Mouse (Mus musculus): ENCODE measurements around the gene Ifna13. TPM values are rescaled to one million over a fixed set of nuclear protein-coding genes. Genes with fewer than 3 reads are reported as not detected.

Gene Ifna13
- polyA plus RNA-seq (2014; fragmentation: Nextera tagmentation; extraction: Ambion mirVana) = not detected in 2 replicates

DNA sequence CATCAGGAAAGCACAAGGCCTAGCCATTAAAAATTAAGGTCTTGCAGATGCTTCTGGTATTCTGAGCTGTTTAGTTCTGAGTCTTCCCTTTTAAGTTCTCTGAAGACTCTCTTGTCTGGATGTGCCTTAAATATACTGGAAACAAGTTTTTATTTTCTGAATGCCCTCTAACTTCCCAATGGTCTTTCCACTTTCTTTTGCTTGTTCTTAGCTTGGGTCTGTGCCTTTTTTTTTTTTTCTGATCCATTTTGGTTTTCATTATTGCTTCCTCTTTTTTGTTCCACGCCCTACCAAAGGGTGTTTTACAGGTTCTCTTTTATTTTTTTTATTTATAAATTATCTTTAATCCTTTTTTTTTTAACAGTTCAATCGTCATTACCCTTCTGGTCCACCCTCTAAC lies at the start of gene Ifna13:
Ifna13 (minus strand) TSS at position 101 of the 400 bp plus-strand sequence.
- Histone ChIP-seq H3K4me3 (ENCODE audit: low read length) (no peak within 1 kb of the TSS), H3K36me3 (ENCODE audit: control insufficient read depth, insufficient read depth, low read length) (no peaks in the 10 kb centered on the region), H3K9ac (ENCODE audit: low read depth, low read length) (no peak within 1 kb of the TSS), H3K9me3 (ENCODE audit: control insufficient read depth, low read length) (no peaks in the 10 kb centered on the region), H3K4me1 (ENCODE audit: control insufficient read depth, insufficient read depth, low read length) (no peaks in the 10 kb centered on the region), H3K27me3 (ENCODE audit: control insufficient read depth, insufficient read depth, low read length) (no peaks in the 10 kb centered on the region), H3K4me2 (replicated peaks; ENCODE audit: low read depth, low read length) (no peak within 1 kb of the TSS), H3K27ac (ENCODE audit: low read depth, low read length) (no peak within 1 kb of the TSS)
- WGBS = 62% methylated on average over 2 of the region's 2 CpGs
- ATAC-seq (ENCODE audit: low FRiP score, low TSS enrichment) = no peak

DNA sequence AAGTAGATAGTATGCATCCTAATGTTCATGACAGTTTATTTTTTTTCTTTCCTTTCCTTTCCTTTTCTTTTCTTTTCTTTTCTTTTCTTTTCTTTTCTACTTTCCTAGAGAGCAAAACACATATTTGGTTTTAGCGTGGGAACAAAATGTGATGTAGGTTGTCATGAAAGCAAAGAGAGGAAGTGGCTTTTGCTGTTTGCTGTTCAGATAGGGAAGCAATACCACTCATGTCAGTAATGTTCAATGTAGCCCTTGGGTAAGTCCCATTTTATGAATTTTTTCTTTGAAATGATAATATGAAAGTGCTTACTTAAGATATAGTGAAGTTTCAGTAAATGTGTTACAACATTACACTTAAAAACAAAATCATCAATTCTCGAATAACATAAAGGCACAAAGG lies 49.1 kb upstream of the Ifna13 start:
- no peak overlapping the region for H3K4me3 ChIP-seq (ENCODE audit: low read length)
- H3K4me1 ChIP-seq (ENCODE audit: control insufficient read depth, insufficient read depth, low read length) = no peaks in the 10 kb centered on the region
- no peaks in the 10 kb centered on the region for H3K36me3 ChIP-seq (ENCODE audit: control insufficient read depth, insufficient read depth, low read length)
- no peak overlapping the region for H3K27ac ChIP-seq (ENCODE audit: low read depth, low read length)
- 87% methylated on average over 2 of the region's 2 CpGs for WGBS
- H3K9me3 ChIP-seq (ENCODE audit: control insufficient read depth, low read length) = no peaks in the 10 kb centered on the region
- no peak overlapping the region for H3K9ac ChIP-seq (ENCODE audit: low read depth, low read length)
- H3K27me3 ChIP-seq (ENCODE audit: control insufficient read depth, insufficient read depth, low read length) = no peaks in the 10 kb centered on the region
- ATAC-seq (ENCODE audit: low FRiP score, low TSS enrichment) = no peak
- no peak overlapping the region for H3K4me2 ChIP-seq (replicated peaks; ENCODE audit: low read depth, low read length)

DNA sequence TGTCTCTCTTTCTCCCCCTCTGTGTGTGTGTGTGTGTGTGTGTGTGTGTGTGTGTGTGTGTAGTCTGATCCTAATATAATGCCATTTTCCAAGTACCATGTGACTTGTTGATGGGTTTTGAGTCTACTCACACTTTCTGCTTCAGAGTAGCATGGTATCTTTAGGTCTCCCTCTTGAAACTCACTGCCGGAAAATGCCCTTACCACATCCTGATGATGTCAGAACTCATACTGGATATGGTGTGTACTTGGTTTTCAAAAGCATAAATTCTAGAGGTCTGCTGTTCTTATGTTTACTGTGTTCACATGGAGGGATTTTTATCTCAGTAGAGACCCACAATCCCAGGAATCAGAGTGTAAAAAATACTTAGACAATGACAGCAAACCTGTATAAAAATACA lies 48.3 kb upstream of the Ifna13 start:
- no peak overlapping the region for H3K4me2 ChIP-seq (replicated peaks; ENCODE audit: low read depth, low read length)

DNA sequence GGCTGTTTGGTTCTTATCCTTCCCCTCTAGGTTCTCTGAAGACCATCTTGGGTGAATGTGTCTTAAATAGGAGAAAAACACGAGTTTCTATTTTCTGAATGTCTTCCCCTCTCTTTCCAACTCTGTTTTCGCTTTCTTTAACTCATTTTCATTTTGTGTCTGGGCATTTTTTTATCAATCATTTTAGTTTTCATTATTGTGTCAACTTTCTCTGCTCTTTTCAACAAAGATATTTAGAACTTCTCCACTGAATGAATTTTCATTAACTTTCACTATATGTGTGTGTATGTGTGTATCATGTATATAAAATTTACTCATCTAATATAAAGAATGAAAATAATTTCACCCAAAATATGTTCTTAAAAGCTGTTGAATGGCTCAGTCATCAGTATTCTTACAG lies 47.0 kb upstream of the Ifna13 start, which contains the start of gene Ifnab:
Ifnab (minus strand) TSS at position 101 of the 400 bp plus-strand sequence.
- Histone ChIP-seq H3K27me3 (ENCODE audit: control insufficient read depth, insufficient read depth, low read length) (no peaks in the 10 kb centered on the region), H3K4me1 (ENCODE audit: control insufficient read depth, insufficient read depth, low read length) (no peaks in the 10 kb centered on the region), H3K9me3 (ENCODE audit: control insufficient read depth, low read length) (no peaks in the 10 kb centered on the region), H3K9ac (ENCODE audit: low read depth, low read length) (no peak within 1 kb of the TSS), H3K4me3 (ENCODE audit: low read length) (no peak within 1 kb of the TSS), H3K27ac (ENCODE audit: low read depth, low read length) (no peak within 1 kb of the TSS), H3K4me2 (replicated peaks; ENCODE audit: low read depth, low read length) (no peak within 1 kb of the TSS), H3K36me3 (ENCODE audit: control insufficient read depth, insufficient read depth, low read length) (no peaks in the 10 kb centered on the region)
- WGBS = 81% methylated on average over 2 of the region's 2 CpGs
- no peak for ATAC-seq (ENCODE audit: low FRiP score, low TSS enrichment)

More for the DNA sequence above, 48.3 kb upstream of the Ifna13 start:
- H3K4me3 ChIP-seq (ENCODE audit: low read length) = no peak overlapping the region
- no peaks in the 10 kb centered on the region for H3K36me3 ChIP-seq (ENCODE audit: control insufficient read depth, insufficient read depth, low read length)
- H3K9ac ChIP-seq (ENCODE audit: low read depth, low read length) = no peak overlapping the region
- H3K4me1 ChIP-seq (ENCODE audit: control insufficient read depth, insufficient read depth, low read length) = no peaks in the 10 kb centered on the region
- H3K27me3 ChIP-seq (ENCODE audit: control insufficient read depth, insufficient read depth, low read length) = no peaks in the 10 kb centered on the region
- H3K9me3 ChIP-seq (ENCODE audit: control insufficient read depth, low read length) = no peaks in the 10 kb centered on the region
- 92% methylated on average over 1 of the region's 1 CpGs for WGBS
- H3K27ac ChIP-seq (ENCODE audit: low read depth, low read length) = no peak overlapping the region
- ATAC-seq (ENCODE audit: low FRiP score, low TSS enrichment) = no peak

DNA sequence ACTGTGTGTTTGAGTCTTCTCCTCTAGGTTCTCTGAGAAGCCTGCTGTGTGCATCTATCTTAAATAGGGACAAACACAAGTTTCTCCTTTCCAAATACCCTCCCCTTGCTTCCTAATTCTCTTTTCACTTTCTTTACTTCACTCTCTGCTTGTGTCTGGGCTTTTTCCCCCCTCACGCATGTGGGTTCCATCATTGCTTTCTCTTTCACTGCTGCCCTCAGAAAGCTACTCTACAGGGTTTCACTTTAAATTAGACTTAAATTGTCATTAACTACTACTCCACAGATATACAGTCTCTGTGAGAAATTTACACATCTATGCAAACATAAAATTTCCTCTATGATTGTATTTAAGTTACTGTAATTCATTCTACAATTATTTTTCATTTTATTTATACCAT lies 39.6 kb upstream of the Ifna13 start, which contains the start of gene Ifna2:
Ifna2 (minus strand) TSS at position 101 of the 400 bp plus-strand sequence.
- no peak within 1 kb of the TSS for H3K4me2 ChIP-seq (replicated peaks; ENCODE audit: low read depth, low read length)
- H3K36me3 ChIP-seq (ENCODE audit: control insufficient read depth, insufficient read depth, low read length) = no peaks in the 10 kb centered on the region
- no peaks in the 10 kb centered on the region for H3K9me3 ChIP-seq (ENCODE audit: control insufficient read depth, low read length)
- no peak within 1 kb of the TSS for H3K4me3 ChIP-seq (ENCODE audit: low read length)
- H3K27me3 ChIP-seq (ENCODE audit: control insufficient read depth, insufficient read depth, low read length) = no peaks in the 10 kb centered on the region
- H3K27ac ChIP-seq (ENCODE audit: low read depth, low read length) = no peak within 1 kb of the TSS
- 90% methylated on average over 1 of the region's 1 CpGs for WGBS
- ATAC-seq (ENCODE audit: low FRiP score, low TSS enrichment) = no peak
- no peak within 1 kb of the TSS for H3K9ac ChIP-seq (ENCODE audit: low read depth, low read length)
- H3K4me1 ChIP-seq (ENCODE audit: control insufficient read depth, insufficient read depth, low read length) = no peaks in the 10 kb centered on the region

DNA sequence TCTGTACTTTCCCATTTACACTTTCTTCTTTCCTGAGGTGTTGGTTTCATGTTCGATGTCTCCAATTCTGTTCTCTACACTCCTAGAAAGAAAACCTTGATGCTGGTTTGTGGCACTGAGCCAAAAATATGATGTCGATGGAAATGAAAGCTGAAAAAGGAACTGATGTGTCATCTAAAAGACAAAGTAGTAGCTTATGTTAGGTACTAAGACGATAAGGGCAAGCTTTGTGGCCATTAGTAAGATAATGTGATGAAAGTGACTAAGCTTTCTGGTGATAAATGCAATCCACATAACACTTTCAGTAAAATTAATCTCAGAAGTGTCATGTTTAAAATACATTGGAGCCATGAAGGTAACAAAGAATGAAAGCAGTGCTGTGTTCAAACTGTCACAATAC lies 37.1 kb upstream of the Ifna13 start:
- ATAC-seq (ENCODE audit: low FRiP score, low TSS enrichment) = no peak
- Histone ChIP-seq H3K4me3 (ENCODE audit: low read length) (no peak overlapping the region), H3K4me1 (ENCODE audit: control insufficient read depth, insufficient read depth, low read length) (no peaks in the 10 kb centered on the region), H3K27me3 (ENCODE audit: control insufficient read depth, insufficient read depth, low read length) (no peaks in the 10 kb centered on the region), H3K9ac (ENCODE audit: low read depth, low read length) (no peak overlapping the region), H3K36me3 (ENCODE audit: control insufficient read depth, insufficient read depth, low read length) (no peaks in the 10 kb centered on the region), H3K4me2 (replicated peaks; ENCODE audit: low read depth, low read length) (no peak overlapping the region), H3K9me3 (ENCODE audit: control insufficient read depth, low read length) (no peaks in the 10 kb centered on the region), H3K27ac (ENCODE audit: low read depth, low read length) (no peak overlapping the region)
- WGBS = 76% methylated on average over 3 of the region's 3 CpGs

DNA sequence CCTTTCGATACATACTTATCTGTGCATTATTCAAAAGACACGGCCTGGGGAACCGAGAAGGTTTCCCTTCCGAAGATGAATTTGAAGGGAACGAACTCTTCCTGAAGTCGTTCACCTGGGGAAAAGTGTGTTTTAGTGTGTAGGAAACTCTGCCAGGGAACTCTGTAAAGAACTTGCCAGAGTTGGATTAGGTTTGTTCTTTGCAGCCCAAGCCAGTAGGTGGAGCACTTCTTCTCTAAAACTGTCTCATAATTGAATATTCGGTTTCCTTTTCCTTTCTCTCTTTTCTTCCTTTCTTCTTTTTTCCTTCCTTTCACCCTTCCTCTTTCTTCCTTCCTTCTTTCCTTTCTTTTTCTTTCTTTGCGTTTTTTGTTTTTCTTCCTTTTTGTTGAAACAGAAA lies 36.1 kb upstream of the Ifna13 start:
- Histone ChIP-seq H3K4me1 (ENCODE audit: control insufficient read depth, insufficient read depth, low read length) (no peaks in the 10 kb centered on the region), H3K9me3 (ENCODE audit: control insufficient read depth, low read length) (no peaks in the 10 kb centered on the region), H3K9ac (ENCODE audit: low read depth, low read length) (no peak overlapping the region), H3K27ac (ENCODE audit: low read depth, low read length) (no peak overlapping the region), H3K4me3 (ENCODE audit: low read length) (no peak overlapping the region), H3K27me3 (ENCODE audit: control insufficient read depth, insufficient read depth, low read length) (no peaks in the 10 kb centered on the region), H3K4me2 (replicated peaks; ENCODE audit: low read depth, low read length) (no peak overlapping the region), H3K36me3 (ENCODE audit: control insufficient read depth, insufficient read depth, low read length) (no peaks in the 10 kb centered on the region)
- no peak for ATAC-seq (ENCODE audit: low FRiP score, low TSS enrichment)
- WGBS = 51% methylated on average over 8 of the region's 8 CpGs

DNA sequence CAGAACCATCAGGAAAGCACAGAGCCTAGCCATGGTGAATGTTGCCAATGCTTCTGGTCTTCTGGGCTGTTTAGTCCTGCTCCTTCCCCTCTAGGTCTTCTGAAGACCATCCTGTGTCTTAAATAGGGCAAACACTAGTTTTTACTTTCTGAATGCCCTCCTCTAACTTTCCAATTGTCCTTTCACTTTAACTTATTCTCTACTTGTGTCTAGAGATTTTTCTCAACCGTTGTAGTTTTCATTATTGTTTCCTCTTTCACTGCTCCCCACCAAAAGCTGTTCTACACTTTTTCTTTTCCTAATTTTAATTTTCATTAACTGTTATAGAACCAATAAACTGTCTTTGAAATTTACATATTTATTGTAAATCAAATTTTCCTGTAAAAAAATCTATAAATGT lies 32.6 kb upstream of the Ifna13 start, which contains the start of gene Ifna16:
Ifna16 (minus strand) TSS at position 101 of the 400 bp plus-strand sequence.
- no peak for ATAC-seq (ENCODE audit: low FRiP score, low TSS enrichment)
- no peaks in the 10 kb centered on the region for H3K9me3 ChIP-seq (ENCODE audit: control insufficient read depth, low read length)
- H3K9ac ChIP-seq (ENCODE audit: low read depth, low read length) = no peak within 1 kb of the TSS
- no peaks in the 10 kb centered on the region for H3K27me3 ChIP-seq (ENCODE audit: control insufficient read depth, insufficient read depth, low read length)
- H3K4me2 ChIP-seq (replicated peaks; ENCODE audit: low read depth, low read length) = no peak within 1 kb of the TSS
- no peak within 1 kb of the TSS for H3K4me3 ChIP-seq (ENCODE audit: low read length)
- no peaks in the 10 kb centered on the region for H3K36me3 ChIP-seq (ENCODE audit: control insufficient read depth, insufficient read depth, low read length)
- 86% methylated on average over 1 of the region's 1 CpGs for WGBS
- no peaks in the 10 kb centered on the region for H3K4me1 ChIP-seq (ENCODE audit: control insufficient read depth, insufficient read depth, low read length)
- H3K27ac ChIP-seq (ENCODE audit: low read depth, low read length) = no peak within 1 kb of the TSS

DNA sequence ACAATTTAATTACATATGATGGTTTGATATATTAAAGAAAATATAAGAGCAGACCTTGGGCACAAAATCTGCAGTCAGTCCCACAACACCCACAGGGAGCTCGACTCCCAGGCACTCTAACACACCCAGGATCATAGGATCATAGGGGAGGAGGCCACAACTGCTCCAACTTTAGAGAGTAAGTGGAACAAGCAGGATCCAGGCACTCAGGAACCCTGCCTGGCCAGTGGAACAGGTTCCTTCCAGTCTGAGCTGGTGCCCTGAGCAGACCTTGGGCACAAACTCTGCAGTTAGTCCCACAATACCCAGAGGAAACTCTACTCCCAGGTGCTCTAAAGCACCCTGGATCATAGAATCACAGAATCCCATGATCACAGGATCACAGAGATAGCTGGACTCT lies 11.2 kb upstream of the Ifna13 start:
- no peak overlapping the region for H3K9ac ChIP-seq (ENCODE audit: low read depth, low read length)
- no peak overlapping the region for H3K27ac ChIP-seq (ENCODE audit: low read depth, low read length)
- WGBS = 50% methylated on average over 1 of the region's 1 CpGs
- ATAC-seq (ENCODE audit: low FRiP score, low TSS enrichment) = no peak
- no peaks in the 10 kb centered on the region for H3K4me1 ChIP-seq (ENCODE audit: control insufficient read depth, insufficient read depth, low read length)
- H3K9me3 ChIP-seq (ENCODE audit: control insufficient read depth, low read length) = no peaks in the 10 kb centered on the region
- H3K4me3 ChIP-seq (ENCODE audit: low read length) = no peak overlapping the region
- no peaks in the 10 kb centered on the region for H3K27me3 ChIP-seq (ENCODE audit: control insufficient read depth, insufficient read depth, low read length)
- no peaks in the 10 kb centered on the region for H3K36me3 ChIP-seq (ENCODE audit: control insufficient read depth, insufficient read depth, low read length)
- H3K4me2 ChIP-seq (replicated peaks; ENCODE audit: low read depth, low read length) = no peak overlapping the region

All from kidney, embryonic 14.5 days (tissue).